Mouse (Mus musculus) CD4-positive, CD25-positive, alpha-beta regulatory T cell, adult 4 months (primary cell): Measurements from ENCODE around the gene Sdha. TPM values are rescaled to one million over a fixed set of nuclear protein-coding genes. Genes with fewer than 3 reads are reported as not detected.

Source experiments
- ATAC-seq: one replicate; pipeline ENCODE4 v1.8.0; 2017
- polyA plus RNA-seq, 2 experiments: library from polyadenylated mRNA; unstranded; fragments of 100-300 nt; shearing (Covaris generic); gene quantifications; one replicate each; pipeline ENCODE4 v1.2.1; 2017

Sdha gene
- 100 to 1,000 TPM; 301 to 394 TPM for polyA plus RNA-seq

DNA sequence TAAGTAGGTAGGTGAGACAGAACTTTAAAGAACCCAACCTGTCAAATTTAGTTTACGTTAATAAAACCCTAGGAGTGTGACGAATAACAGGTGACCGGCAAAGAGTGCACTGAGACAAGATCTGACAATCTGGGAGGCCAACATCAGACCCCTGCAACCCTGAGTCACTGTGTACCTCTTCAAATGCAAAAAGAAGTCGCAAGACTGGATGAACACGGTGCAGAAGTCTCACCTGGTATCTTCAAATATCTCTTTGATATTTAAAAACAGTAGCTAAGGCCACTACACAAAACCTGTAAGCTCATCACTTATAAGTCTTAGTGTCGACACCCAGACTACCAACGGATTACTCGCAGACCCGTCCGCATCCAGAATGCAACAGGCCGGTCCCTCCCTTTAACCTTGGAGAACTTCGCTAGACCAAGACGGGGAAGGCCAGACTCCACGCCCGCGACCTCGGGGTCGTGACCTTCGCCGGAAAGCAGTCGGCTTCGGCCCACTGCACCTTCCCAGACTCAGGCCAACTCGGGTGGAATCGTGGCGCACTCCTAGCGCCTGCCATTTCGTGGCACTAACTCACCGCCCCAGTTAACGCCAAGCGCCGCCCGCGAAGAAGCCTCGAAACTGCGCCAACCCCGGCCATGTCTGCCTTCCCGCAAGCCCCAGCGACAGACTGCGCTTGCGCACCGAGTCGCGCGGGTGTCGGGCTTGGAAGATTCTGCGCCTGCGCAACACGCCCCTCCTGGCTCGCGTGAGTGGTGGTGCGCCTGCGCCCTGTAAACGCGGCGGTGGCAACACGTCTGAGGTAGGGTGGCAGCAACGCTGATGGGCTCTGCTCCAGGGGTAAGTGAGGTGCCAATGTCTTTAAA is at the start of gene Sdha, which contains the start of gene Ccdc127:
TSS of gene Sdha (minus strand) at position 715 of the 869 bp plus-strand sequence.
TSS of gene Ccdc127 (plus strand) at position 744 of the 869 bp plus-strand sequence.
- peak; percentile 94 for ATAC-seq

DNA sequence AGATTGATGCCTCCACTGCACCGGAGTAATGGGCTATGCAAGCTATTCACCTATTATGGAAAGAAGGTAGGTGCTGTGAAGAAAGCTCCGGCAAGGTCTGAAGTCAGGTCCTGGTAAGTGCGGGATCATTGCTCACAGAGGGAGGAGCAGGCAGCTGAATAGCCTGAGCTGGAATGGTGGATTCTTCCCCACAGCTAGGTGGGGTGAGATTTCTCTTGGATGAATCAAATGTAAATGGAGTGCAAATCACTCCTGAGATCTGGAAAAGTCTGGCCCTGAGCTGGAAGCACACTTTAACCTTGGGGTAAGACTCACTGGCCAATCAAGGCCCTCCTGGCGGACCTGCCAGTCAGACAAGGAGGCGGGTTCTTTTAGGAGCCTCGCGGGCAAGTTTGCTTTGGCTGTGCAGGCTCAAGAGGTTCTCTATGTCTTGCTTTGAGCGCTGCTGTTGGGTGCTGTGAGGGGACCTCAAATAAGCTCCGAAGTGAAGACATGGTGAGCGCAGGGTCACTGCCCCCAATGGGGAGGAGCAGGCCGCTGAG is 49.3 kb upstream of the Sdha start, which contains the start of gene Ftl1-ps1:
TSS of gene Ftl1-ps1 (plus strand) at position 397 of the 542 bp plus-strand sequence.
- ATAC-seq: no peak

DNA sequence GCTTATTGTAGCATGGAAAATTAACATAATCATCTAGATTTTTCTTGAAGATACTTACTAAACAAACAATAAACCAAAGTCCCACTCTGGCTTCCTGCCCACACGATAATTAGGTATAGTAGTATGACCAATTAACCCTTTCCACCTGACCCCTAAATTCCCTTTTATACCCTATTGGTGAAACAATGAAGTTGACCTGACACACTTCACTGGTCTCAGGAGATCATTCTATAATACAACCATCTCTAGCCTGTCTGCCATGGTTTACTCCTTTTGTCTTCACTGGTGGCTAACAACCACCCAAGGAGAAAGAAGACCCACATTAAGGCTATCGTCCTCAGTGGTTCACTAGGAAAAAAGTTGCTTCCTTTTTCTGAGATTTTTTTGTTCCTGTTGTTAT is 41.1 kb upstream of the Sdha start:
- peak; percentile 11 for ATAC-seq

DNA sequence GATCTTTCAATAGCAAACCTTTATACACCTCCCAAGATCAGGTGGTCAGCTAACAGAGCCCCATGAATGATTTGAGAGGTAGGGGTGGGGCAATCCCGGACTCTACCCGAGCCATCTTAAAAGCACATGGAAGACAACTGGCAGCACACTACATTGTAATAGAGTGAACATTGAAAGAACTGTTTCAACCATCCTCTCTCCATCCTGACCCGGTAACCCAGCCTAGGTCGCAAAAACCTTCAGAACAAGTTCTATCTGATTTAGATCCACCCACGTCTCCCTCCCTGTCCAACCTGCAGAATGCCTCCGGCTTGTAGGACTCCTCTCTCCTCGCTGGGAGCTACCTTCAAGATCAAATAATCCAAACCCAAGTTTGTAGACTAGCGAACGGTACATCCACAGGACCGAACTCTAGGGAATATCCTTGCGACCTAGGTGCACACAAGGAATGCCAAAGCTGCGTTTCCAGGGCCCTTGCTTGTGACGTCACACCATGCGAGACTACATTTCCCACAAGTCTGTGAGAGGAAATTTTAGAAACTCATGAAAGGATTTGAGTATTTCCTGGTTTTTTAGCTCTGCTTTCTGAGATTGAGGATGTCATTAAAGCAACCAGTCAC is 40.4 kb upstream of the Sdha start, which contains the start of gene Zfp72:
TSS of gene Zfp72 (minus strand) at position 466 of the 620 bp plus-strand sequence.
- ATAC-seq: peak; percentile 96

DNA sequence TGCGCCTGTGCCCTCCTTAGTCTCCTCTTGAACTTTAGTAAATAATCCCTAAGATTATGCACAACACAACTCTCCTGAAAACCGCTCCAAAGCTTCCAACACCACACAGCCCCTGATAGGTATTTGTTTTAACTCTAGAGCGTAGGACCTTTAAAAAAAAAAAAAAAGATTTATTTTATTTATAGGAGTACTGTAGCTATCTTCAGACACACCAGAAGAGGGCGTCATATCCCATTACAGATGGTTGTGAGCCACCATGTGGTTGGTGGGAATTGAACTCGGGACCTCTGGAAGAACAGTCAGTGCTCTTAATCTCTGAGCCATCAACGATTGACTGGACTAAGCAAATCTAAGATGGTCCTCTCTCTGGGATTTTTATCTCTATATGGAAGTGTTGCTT is 39.6 kb upstream of the Sdha start:
- ATAC-seq: no peak

- no peak for ATAC-seq
Observed at GRCm38 (mm10) chr13:74382289-74382688, 32.2 kb upstream of the Sdha start.

GRCm38 (mm10) chr13:74381533-74382276 is 31.6 kb upstream of the Sdha start:
- no peak for ATAC-seq

DNA sequence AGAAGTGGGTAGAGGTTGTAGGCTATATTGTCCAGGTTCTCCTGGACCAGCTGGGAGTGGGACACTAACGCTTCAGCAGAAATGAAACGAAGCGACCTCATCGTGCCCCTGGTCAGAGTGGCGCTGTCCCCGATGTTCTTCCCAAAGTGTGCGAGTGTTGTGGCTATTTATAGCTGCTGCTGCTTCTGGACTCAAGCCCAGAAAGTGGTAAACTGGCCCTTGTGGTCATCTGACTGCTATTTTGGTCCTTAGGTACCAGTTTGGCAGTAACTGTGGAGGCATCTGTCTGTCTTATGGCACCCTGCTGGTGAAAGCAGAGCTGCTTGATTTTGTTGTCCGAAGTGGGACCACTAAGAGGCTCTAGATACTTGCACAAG is 13.8 kb upstream of the Sdha start, which contains the start of gene Lrrc14b:
TSS of gene Lrrc14b (minus strand) at position 147 of the 377 bp plus-strand sequence.
- ATAC-seq: no peak

GRCm38 (mm10) chr13:74363176-74363858 is 13.2 kb upstream of the Sdha start:
- ATAC-seq: no peak

GRCm38 (mm10) chr13:74362218-74362617 is 12.1 kb upstream of the Sdha start:
- no peak for ATAC-seq

- no peak for ATAC-seq
Observed at GRCm38 (mm10) chr13:74356491-74356890, 6.4 kb upstream of the Sdha start.

DNA sequence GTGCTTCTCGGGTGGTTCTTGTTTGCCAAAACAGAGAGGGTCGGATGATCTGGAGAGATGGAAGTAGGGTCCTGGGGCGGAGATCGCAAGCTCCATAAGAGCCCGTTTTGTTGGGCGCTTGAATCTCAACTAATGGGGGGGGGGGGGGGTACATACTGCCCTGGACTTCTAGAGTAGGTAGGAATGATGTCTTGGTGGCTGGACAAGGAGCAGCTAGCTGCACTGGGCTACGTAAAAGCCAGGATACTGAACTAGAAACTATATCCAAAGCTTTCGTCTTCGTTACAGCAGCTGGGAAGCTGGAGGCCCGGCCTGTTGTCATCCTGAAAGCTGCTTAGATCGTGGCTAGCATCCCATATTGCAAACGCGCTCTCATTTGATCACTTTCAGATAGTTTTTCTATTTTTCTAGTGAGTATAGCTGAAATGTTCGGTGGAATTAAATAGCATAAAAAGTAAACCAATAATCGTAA is 391 bp upstream of the Sdha start:
- ATAC-seq: no peak

DNA sequence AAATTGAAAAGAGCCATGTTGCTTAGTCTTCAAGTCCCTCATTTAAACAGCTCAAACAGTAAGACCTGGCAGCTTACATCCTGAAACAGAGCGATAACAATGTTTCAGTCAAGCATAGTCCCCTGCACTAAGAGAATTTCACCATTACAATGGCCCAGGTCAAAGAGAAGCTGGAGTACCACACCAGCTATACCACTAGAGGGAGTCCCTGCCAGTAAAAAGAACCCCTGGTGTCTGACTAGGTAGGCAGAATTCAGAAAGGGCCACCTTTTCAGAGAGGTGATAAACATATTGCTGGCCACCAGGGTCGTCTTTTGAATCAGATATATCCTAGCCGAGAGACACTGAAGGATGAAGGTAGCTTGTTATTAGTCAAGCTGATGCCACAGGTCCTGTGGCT is 9.0 kb downstream of the Sdha start:
- peak; percentile 99 for ATAC-seq

DNA sequence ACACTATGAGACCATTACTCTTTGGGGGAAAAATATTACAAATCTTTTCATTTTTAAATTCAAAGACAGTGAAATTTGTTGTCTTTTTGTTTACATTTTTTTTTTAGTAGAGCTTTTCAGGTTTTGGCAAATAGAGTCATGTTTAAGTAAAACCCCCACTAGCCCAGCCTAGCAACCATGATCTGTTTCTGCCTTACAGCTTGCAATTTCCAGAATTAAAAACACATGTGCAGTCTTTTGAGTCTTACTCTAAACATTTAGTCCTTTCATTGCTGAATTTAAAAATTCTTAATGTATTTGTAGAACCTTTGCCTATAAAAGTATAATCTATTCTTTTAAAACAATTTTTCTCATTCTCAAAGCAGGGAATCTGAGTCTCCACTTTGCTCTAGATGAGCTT is 20.8 kb downstream of the Sdha start:
- ATAC-seq: no peak

DNA sequence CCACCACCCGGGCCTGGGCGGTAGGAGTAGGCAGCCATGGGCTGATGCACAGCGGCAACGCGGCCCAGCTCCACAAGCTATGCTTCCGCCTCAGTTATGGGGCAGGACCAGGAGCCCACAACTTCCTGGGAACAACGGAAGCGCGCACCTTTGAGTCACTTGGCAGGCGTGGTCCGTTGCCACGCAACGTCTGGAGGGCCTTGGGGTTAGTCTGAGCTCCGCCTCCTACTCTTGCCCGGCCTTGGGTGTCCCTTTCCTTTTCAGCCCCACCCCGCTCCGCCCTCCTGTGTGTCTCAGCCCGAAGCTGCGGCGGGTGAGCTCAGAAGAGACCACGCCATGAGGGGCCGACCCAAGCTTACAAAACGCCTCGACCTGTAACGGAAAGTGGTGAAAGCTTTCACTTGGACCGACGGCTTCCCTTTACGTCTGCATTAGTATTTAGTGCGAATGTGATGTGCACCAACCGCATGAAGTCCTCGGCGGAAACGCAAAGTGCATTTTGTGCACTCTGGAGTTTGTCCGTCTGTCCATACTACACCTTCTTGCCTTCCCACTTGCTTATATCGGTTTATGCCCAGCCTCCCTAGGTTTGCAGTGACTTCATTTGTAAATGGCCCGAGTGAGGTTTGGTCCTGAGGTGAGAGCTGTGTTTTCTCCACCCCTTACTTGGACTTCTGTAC is 32.8 kb downstream of the Sdha start, which contains the start of gene Pdcd6:
TSS of gene Pdcd6 (minus strand) at position 411 of the 680 bp plus-strand sequence.
- ATAC-seq: peak; percentile 98

DNA sequence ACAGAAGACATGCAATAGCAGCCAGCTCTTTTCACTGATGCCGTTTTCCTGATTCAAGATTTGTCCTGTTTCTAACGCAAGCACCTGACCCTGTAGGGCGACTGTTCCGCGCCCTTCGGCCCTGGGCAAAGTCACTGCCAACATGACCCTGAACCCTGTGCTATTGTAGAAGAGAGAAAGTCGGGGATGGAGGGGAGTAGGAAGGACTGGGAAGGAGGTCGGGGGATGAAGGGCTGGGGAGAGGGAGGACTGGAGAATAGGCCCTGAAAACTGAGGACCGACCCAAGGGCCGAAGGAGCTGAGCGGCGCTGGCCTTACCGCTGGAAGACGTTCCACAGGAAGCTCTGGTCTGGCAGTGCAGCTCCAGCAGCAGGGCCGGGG is 33.3 kb downstream of the Sdha start:
- no peak for ATAC-seq

DNA sequence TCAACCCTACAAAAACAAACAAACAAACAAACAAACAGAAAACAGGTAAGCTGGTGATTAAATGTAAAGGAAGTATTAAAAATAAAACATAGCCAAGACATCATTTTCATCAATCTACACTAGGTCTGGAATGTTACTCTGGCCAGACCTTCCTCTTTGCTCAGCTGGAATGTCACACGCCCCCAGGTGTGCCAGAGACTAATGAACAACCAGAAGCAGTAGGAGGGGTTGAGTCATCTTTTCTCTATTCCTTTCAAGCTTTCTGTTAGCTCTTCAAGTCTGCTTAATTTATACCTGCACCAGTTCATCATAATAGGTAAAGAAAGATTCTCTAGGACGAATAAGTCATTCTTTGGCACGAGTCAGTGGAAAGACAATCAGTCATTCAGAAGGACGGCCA is 33.7 kb downstream of the Sdha start:
- ATAC-seq: no peak

GRCm38 (mm10) chr13:74314616-74315015 is 35.5 kb downstream of the Sdha start:
- no peak for ATAC-seq

GRCm38 (mm10) chr13:74305780-74306179 is 44.3 kb downstream of the Sdha start:
- ATAC-seq: no peak

DNA sequence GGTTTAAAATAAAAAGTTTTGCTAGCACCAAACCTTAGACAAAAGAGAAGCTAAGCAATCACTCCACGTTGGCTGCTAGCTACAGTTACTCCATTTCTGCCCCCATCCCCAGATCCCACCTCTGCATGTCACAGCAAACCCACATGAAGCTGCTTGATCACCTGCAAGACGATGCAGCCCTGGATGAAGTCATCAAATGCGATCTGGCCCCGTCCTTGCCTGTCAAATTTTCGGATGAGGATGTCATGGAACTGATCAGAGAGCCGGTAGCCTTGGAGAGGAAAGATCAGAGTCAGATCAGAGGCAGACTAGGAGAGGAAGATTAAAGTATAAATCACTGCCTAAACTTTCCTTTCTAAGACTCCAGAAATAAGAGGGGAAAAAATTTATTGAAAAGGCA is 44.7 kb downstream of the Sdha start:
- ATAC-seq: no peak
